Mouse (Mus musculus): ENCODE data around the gene Tnf.

GRCm38 (mm10) chr17:35201128-35201527 is 679 bp downstream of the Tnf start:
- TF ChIP-seq CTCF (IDR thresholded peaks at IDR 0.05; ENCODE audit: low read depth) (no peak), EP300 (IDR thresholded peaks at IDR 0.05; ENCODE audit: low read depth) (no peak)

All from heart, postnatal 0 days (tissue).